Mouse (Mus musculus) erythroblast, adult 5-6 weeks (primary cell): ENCODE results near the gene Btbd35f28. TPM values are rescaled to one million over a fixed set of nuclear protein-coding genes. Genes with fewer than 3 reads are reported as not detected.
"Not testable (repeated sequence)": the region's sequence is repeated elsewhere in the genome, so short reads cannot be mapped to it uniquely, and the experiment has no call there.

Source experiments
- ATAC-seq: replicated peaks from 2 replicates; pipeline ENCODE4 v1.8.0; 2016; ENCODE audit warnings: moderate number of reproducible peaks, mild to moderate bottlenecking, moderate TSS enrichment, inconsistent platforms; ENCODE audit not compliant: poor library complexity, low FRiP score, severe bottlenecking
- total RNA-seq, 2 experiments: library from RNA; stranded (forward) in 1 of 2; stranded (reverse) in 1 of 2; fragments of 150-400 nt in 1 of 2; fragments of 200-764, 138-1000 nt in 1 of 2; gene quantifications; 2 replicates each; pipeline versions ENCODE4 v1.2.3 to v1.2.4; 2015 to 2017; ENCODE audit warnings: low replicate concordance in 2 of 2

Btbd35f28 gene
- total RNA-seq (2015; ENCODE audit: low replicate concordance) (not detected in 2 replicates), total RNA-seq (2017; ENCODE audit: low replicate concordance) (not detected in 2 replicates)

GRCm38 (mm10) chrX:4196276-4196675 lies at the start of gene Btbd35f28:
Gene Btbd35f28 (plus strand): TSS chrX:4196576.
- ATAC-seq = not testable (repeated sequence)

Other genes starting within 250 kb of the Btbd35f28 start
- not detected in 2 replicates for gene Btbd35f16, start 239.6 kb upstream of the Btbd35f28 start, total RNA-seq (2015; ENCODE audit: low replicate concordance)
- not detected in 2 replicates for gene Btbd35f16, start 239.6 kb upstream of the Btbd35f28 start, total RNA-seq (2017; ENCODE audit: low replicate concordance)
- not detected in 2 replicates for gene Btbd35f3, start 158.9 kb upstream of the Btbd35f28 start, total RNA-seq (2015; ENCODE audit: low replicate concordance)
- gene Btbd35f3, start 158.9 kb upstream of the Btbd35f28 start, total RNA-seq (2017; ENCODE audit: low replicate concordance) = not detected in 2 replicates
- gene Btbd35f20, start 94.7 kb downstream of the Btbd35f28 start, total RNA-seq (2015; ENCODE audit: low replicate concordance) = not detected in 2 replicates
- not detected in 2 replicates for gene Btbd35f20, start 94.7 kb downstream of the Btbd35f28 start, total RNA-seq (2017; ENCODE audit: low replicate concordance)
- gene Btbd35f17, start 174.1 kb downstream of the Btbd35f28 start, total RNA-seq (2015; ENCODE audit: low replicate concordance) = not detected in 2 replicates
- gene Btbd35f17, start 174.1 kb downstream of the Btbd35f28 start, total RNA-seq (2017; ENCODE audit: low replicate concordance) = not detected in 2 replicates